Mouse (Mus musculus) activated CD4-positive, CD25-positive, alpha-beta regulatory T cell, adult 4 months (primary cell): ENCODE results near the gene Heatr5a. TPM values are rescaled to one million over a fixed set of nuclear protein-coding genes. Genes with fewer than 3 reads are reported as not detected.

Experiments
- ATAC-seq: one replicate; pipeline ENCODE4 v1.8.0; 2017
- polyA plus RNA-seq, 2 experiments: library from polyadenylated mRNA; unstranded; fragments of 100-300 nt; shearing (Covaris generic); gene quantifications; one replicate each; pipeline ENCODE4 v1.2.1; 2017

Heatr5a gene
- polyA plus RNA-seq, 2 experiments from 2014 or later: 7.5 to 12.2 TPM

- no peak for ATAC-seq
Observed at GRCm38 (mm10) chr12:51843576-51844520, 127.3 kb downstream of the Heatr5a start.

- ATAC-seq: no peak
Observed at GRCm38 (mm10) chr12:51842081-51842864, 128.8 kb downstream of the Heatr5a start.

DNA sequence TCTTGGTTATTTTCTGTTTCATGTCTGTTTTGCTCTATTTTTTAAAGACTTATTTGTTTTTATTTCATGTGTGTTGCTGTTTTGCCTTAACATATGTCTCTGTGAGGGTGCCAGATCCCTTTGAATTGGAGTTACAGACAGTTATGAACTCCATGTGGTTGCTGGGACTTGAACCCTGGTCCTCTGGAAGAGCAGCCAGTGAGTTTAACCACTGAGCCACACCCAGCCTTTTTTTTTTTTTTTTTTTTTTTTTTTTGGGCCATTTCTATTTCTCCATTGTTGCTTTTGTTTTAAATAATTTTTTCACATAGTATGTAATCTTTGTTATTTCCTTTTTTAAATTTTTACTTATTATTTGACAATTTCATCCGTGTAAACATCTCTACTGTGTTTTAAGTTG is 131.3 kb downstream of the Heatr5a start:
- no peak for ATAC-seq

- ATAC-seq: no peak
Observed at GRCm38 (mm10) chr12:51835219-51835618, 135.9 kb downstream of the Heatr5a start.

GRCm38 (mm10) chr12:51831931-51832330 is 139.2 kb downstream of the Heatr5a start:
- no peak for ATAC-seq

DNA sequence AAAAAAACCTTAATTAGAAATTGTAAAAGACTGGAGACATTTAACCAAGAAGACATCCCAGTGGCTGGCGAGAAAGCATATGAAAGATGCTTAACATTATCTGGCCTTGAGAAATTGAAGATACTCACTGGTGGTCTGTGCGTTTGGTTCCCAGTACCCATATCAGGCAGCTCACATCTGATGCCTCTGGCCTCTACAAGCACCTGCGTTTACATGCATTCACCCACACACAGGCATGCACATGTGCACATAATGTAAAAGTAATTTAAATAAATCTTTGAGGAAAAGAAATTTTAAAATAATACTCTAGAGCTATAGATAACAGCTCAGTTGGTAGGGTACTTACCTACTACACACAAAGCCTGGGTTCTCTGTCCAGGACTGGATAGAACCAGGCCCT is 139.8 kb downstream of the Heatr5a start:
- ATAC-seq: no peak

GRCm38 (mm10) chr12:51830671-51831070 is 140.4 kb downstream of the Heatr5a start:
- ATAC-seq: no peak

GRCm38 (mm10) chr12:51830077-51830402 is 141.1 kb downstream of the Heatr5a start:
- peak; percentile 6 for ATAC-seq

DNA sequence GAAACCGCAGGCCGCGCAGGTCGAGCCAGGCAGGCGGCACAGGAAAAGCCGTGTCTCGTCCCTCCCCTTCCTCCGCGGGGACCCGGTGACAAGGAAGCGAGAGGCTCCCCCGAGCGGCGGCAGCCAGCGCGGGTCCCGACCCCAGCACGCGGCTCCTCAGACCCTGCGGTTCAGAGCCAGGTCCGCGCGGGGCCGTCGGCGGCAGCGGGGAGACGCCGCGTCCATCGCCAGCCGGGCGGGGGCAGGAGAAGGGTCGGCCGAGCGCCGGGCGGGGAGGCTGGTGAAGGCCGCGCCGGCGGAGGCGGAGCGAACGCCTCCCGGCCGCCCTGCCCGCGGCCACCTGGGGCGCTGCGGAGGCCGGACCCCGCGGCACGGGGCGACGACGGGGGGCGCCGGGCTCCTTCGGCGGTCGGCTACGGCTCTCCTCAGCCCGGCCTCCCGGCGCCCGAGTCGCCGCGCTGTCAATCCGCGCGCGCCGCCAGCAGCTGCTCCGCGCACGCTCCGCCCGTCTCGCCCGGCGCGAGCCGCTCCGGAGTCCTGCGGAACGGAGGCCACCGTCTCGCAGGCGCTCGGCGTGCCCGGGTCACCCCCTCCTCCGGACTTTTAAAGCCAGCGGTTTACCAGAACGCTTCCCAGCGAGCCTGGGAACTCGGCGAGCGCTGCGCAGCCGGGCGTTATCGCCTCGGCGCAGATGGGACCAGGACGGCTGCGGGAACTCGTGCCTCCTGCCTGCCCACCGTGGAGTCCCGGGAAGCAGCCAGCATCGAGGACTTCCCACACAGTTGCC is 141.6 kb downstream of the Heatr5a start, which contains the start of gene Hectd1:
Gene Hectd1 (minus strand): TSS at position 247 of the 787 bp plus-strand sequence.
- ATAC-seq: peak; percentile 70

DNA sequence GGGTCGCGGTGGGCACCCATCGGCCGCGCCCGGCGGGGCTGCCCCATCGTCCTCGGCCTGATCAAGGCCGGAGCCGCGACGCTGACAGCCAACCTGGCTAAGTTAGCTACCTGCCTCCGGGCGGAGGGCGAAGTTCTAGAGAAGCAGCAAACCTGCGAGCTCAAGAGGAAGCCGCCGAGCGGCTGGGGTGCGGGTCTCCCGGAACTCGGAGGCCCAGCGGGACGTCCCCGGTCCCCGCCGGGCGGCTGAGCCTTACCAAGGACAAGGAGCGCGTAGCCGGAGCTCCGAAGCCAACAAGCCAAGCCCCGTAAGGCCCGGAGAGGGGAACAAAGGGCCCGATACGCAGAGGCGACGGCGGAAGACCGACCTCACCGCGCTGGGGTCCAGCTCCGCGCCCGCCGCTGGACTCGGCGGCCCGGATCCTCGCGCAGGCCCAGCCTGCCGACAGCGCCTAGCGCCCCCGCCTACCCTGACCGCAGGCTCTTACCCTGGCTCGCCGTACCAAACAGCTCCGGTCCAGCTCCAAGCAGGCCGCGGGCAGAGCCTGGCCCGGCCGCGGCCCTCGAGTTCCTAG is 142.3 kb downstream of the Heatr5a start:
- ATAC-seq: peak; percentile 65

GRCm38 (mm10) chr12:51827958-51828650 is 143.0 kb downstream of the Heatr5a start:
- ATAC-seq: no peak

Other genes starting within 250 kb of the Heatr5a start
- 10 to 100 TPM; 58.5 to 73.1 TPM for gene Hectd1, start 141.8 kb downstream of the Heatr5a start, polyA plus RNA-seq
- 10 to 100 TPM; 12.8 to 17.3 TPM for gene Dtd2, start 35.2 kb upstream of the Heatr5a start, polyA plus RNA-seq
- gene Gpr33, start 56.7 kb upstream of the Heatr5a start, polyA plus RNA-seq: not detected
- gene Nubpl, start 126.4 kb upstream of the Heatr5a start, polyA plus RNA-seq: 1 to 10 TPM; 3.9 to 4.4 TPM